Mouse (Mus musculus) forebrain, embryonic 14.5 days (tissue): ENCODE results near the gene Higd2a. TPM values are rescaled to one million over a fixed set of nuclear protein-coding genes. Genes with fewer than 3 reads are reported as not detected.

Experiments used
- ATAC-seq: fragments of 200-750 bp; cut with Nextera tagmentation; 2 replicates; pipeline ENCODE4 v1.8.0; 2017; ENCODE audit warnings: mild to moderate bottlenecking, moderate library complexity
- DNase-seq: peaks from one replicate; pipeline ENCODE4 v3.0.0-alpha.2; 2015; ENCODE audit warnings: low spot score
- H3K27ac ChIP-seq: fragments of 300-500 bp; sonication (generic); 2 replicates; pipeline ENCODE4 v1.5.1; 2014; ENCODE audit warnings: low read depth, mild to moderate bottlenecking, control low read depth, low read length, moderate library complexity
- H3K27me3 ChIP-seq: fragments of 300-500 bp; sonication (generic); replicated peaks from 2 replicates; pipeline ENCODE4 v1.6.1; 2014; ENCODE audit warnings: low read length, control low read depth, mixed read lengths; ENCODE audit not compliant: control insufficient read depth, insufficient read depth
- H3K36me3 ChIP-seq: fragments of 300-500 bp; sonication (generic); 2 replicates; pipeline ENCODE4 v1.6.1; 2014; ENCODE audit warnings: low read length, control low read depth; ENCODE audit not compliant: control insufficient read depth, insufficient read depth
- H3K4me1 ChIP-seq: fragments of 300-500 bp; sonication (generic); 2 replicates; pipeline ENCODE4 v1.6.1; 2014; ENCODE audit warnings: antibody characterized with exemption, low read length, control low read depth; ENCODE audit not compliant: control insufficient read depth, insufficient read depth
- H3K4me2 ChIP-seq: fragments of 300-500 bp; sonication (generic); 2 replicates; pipeline ENCODE4 v1.6.1; 2014; ENCODE audit warnings: mild to moderate bottlenecking, control low read depth, low read length
- H3K4me3 ChIP-seq: fragments of 300-500 bp; sonication (generic); 2 replicates; pipeline ENCODE4 v1.5.1; 2014; ENCODE audit warnings: low read depth, low read length, control low read depth
- H3K9ac ChIP-seq: fragments of 300-500 bp; sonication (generic); 2 replicates; pipeline ENCODE4 v1.6.1; 2014; ENCODE audit warnings: mild to moderate bottlenecking, low read length, control low read depth, moderate library complexity
- H3K9me3 ChIP-seq: fragments of 300-500 bp; sonication (generic); replicated peaks from 2 replicates; pipeline ENCODE4 v1.6.1; 2016; ENCODE audit warnings: low read length, control low read depth, mixed read lengths; ENCODE audit not compliant: control insufficient read depth
- WGBS: fragments of 180-500 bp; shearing (Covaris S2); extraction: QIAGEN DNeasy Blood & Tissue Kit; methylation state at CpG from one replicate; pipeline ENCODE4 v1.1.7; 2014; 5-methylcytosine and 5-hydroxymethylcytosine counted together
- polyA plus RNA-seq: library from polyadenylated mRNA; unstranded; fragments of >200 nt; fragmentation: Nextera tagmentation; extraction: Ambion mirVana; gene quantifications from 2 replicates; pipeline ENCODE4 v1.2.1, GENCODE M21; 2014

Gene Higd2a
- polyA plus RNA-seq, 1 experiment from 2014 or later = 245 TPM

DNA sequence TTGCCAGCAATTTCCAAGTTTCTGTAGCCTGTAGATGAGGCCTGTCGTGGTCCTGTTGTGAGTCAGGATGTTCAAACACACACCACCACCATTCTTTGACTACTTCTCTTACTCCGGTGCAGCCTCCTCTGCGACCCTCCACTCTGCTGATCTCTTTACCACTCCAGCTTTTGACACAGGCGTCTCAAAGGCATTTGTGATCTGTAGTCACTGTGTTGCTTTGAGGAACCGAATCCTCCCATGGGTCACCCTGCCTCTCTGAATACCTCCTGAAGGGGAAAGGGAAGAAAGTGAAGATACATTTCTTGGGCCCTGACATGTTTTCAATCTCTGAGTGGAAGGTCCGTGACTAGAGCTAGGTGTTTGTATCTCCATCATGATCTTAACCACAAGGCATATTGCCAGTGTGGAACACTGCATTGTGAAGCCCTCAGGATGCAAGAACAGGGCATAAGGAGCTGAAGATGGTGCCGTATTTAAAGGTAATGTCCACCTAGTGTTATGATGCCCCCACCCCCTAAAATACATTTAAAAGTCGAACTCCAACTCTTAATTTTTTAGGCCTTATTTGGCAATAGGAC, 1.9 kb downstream of the Higd2a start:
- DNase-seq = no peak
- Histone ChIP-seq H3K27ac (no peak overlapping the region), H3K36me3 (peaks cover 20% of the 10 kb centered on the region; the same call in 1 of the 2 replicates), H3K4me3 (no peak overlapping the region), H3K9ac (no peak overlapping the region), H3K9me3 (no peaks in the 10 kb centered on the region), H3K4me2 (no peak overlapping the region), H3K4me1 (peaks cover 6% of the 10 kb centered on the region), H3K27me3 (no peaks in the 10 kb centered on the region)
- ATAC-seq = no peak
- 92% methylated on average over 8 of the region's 8 CpGs for WGBS

DNA sequence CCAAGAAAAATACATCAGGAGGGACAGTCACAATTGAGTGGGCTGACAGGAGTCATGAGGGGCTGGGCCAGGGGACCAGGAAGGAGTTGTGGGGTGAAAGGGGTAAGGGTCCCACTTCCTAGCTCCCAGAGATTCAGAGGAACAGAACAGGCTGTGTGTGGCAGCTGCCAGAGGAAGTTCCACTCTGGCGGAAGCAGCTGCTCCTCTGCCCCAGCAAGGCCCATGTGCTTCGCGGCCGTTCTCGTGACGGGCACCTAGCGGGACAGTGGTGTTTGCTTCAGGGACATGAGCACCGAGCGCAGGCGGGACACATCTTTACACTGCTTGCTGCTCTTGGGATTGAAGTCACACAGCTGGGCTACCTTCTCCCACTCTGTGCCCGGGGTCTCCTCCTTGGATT, 3.6 kb downstream of the Higd2a start:
- H3K9me3 ChIP-seq = no peaks in the 10 kb centered on the region
- 91% methylated on average over 11 of the region's 11 CpGs for WGBS
- H3K36me3 ChIP-seq = peaks cover 18% of the 10 kb centered on the region
- H3K4me1 ChIP-seq = peaks cover 6% of the 10 kb centered on the region
- H3K9ac ChIP-seq = no peak overlapping the region
- no peak overlapping the region for H3K27ac ChIP-seq
- no peak overlapping the region for H3K4me2 ChIP-seq
- DNase-seq = no peak
- no peak overlapping the region for H3K4me3 ChIP-seq
- H3K27me3 ChIP-seq = no peaks in the 10 kb centered on the region
- ATAC-seq = no peak

DNA sequence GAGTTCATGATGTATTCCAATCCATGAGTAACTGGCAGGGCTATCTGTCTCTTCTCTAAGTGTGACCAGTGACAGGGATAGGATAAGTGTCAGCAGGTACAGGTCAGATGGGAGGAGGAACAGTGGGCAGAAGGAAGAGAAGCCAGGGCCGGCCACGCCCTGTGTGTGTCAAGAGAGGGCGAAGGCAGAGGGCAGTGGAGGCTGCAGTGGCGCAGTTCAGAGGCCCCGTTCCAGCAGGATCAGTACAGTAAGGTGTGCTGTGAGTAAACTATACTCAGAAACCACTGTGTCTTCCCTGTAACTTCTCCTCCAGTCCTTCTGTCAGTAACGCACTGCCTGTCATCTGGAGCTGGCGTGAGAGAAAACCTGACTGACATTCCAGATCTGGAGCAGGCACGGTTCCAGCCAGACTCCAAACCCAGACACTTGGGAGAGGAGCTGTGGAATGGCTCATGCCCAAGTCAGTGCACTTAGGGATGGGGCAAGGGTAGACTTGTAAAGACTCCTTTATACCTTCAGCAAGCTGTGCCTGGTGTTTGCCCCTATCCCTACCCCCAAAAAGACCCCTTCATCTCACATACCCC, 6.2 kb downstream of the Higd2a start:
- Histone ChIP-seq H3K27me3 (no peaks in the 10 kb centered on the region), H3K4me1 (peaks cover under 1% of the 10 kb centered on the region), H3K9me3 (no peaks in the 10 kb centered on the region), H3K4me2 (no peak overlapping the region), H3K36me3 (peaks cover 23% of the 10 kb centered on the region), H3K4me3 (no peak overlapping the region), H3K27ac (no peak overlapping the region), H3K9ac (no peak overlapping the region)
- ATAC-seq (no peak), DNase-seq (no peak)
- 85% methylated on average over 8 of the region's 8 CpGs for WGBS

DNA sequence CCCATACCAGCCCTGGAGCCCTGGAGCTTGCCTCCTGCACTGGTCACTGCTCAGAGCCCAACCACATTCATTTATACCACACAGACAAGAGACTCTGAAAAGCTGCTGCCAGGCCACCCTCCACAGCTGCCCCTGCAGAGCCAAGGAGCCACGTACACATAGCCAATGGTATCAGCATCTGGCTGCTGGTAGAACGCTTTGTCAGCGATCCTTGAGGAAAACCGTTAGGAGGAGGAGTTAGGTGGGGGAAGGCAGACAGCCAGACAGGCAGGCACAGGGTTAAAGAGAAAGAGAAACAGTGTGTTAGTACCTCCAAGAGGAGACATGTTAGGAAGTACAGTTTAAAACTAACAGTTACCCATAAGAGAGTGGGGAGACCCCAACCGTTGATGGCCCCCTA, 6.9 kb downstream of the Higd2a start:
- Histone ChIP-seq H3K4me2 (no peak overlapping the region), H3K27me3 (no peaks in the 10 kb centered on the region), H3K4me3 (no peak overlapping the region), H3K4me1 (no peaks in the 10 kb centered on the region), H3K9me3 (no peaks in the 10 kb centered on the region), H3K36me3 (peaks cover 23% of the 10 kb centered on the region), H3K27ac (no peak overlapping the region), H3K9ac (no peak overlapping the region)
- no peak for DNase-seq
- no peak for ATAC-seq
- 70% methylated on average over 5 of the region's 5 CpGs for WGBS

DNA sequence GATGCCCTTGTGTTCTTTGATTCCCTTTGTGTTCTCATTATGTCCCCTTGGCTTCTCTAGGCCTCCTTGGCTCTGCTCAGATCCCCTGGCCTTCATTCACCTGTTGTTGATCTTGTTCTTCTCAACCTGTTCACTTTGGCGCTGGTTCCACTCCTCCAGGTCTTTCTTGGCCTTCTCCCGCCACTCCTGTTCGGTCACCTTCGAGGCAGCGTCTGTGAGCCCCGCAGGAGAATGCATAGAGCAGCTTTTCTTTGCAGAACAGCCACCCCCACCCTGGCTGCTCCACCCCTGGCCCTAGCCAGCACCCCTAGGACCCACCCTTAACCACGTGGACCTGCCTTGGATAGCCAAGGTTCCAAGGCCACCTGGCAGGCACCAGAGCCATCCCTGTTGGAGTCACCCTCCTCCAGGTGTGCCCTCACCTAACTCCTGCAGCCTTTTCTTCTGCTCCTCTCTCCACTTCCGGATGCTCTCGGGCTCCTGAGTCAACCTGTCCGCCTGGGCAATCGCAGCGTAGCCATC, 8.7 kb downstream of the Higd2a start:
- H3K9me3 ChIP-seq = no peaks in the 10 kb centered on the region
- no peaks in the 10 kb centered on the region for H3K27me3 ChIP-seq
- H3K9ac ChIP-seq = no peak overlapping the region
- H3K4me3 ChIP-seq = no peak overlapping the region
- ATAC-seq (no peak), DNase-seq (no peak)
- peaks cover 23% of the 10 kb centered on the region for H3K36me3 ChIP-seq
- WGBS = 87% methylated on average over 12 of the region's 12 CpGs
- H3K4me1 ChIP-seq = no peaks in the 10 kb centered on the region
- H3K27ac ChIP-seq = no peak overlapping the region
- no peak overlapping the region for H3K4me2 ChIP-seq

DNA sequence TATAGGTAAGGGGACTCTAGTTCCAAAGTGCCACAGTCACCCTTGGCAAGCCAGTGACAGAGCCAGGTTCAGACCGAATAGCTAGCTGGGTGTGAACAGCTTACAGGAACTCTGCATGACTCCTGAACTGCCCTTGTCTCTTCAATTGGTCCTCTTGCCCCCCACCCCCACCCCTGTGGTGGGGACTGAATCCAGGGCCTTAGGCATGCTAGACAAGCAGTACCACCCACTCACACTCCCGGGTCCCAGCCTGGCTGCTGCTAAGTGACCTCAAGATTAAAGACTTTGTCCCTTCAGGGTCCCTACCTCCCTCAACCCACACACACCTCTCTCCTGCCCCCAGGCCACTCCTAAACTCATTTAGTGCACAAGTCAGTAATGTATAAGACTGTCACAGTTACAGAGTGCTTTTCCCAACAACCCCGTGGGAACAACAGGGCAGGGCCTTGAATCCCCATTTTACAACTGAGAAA, 12.7 kb downstream of the Higd2a start:
- no peak overlapping the region for H3K9ac ChIP-seq
- ATAC-seq (no peak), DNase-seq (no peak)
- no peak overlapping the region for H3K4me2 ChIP-seq
- WGBS = 65% methylated on average over 3 of the region's 3 CpGs
- no peak overlapping the region for H3K27ac ChIP-seq
- peaks cover 13% of the 10 kb centered on the region for H3K36me3 ChIP-seq
- no peaks in the 10 kb centered on the region for H3K4me1 ChIP-seq
- no peaks in the 10 kb centered on the region for H3K9me3 ChIP-seq
- H3K27me3 ChIP-seq = no peaks in the 10 kb centered on the region
- H3K4me3 ChIP-seq = no peak overlapping the region

DNA sequence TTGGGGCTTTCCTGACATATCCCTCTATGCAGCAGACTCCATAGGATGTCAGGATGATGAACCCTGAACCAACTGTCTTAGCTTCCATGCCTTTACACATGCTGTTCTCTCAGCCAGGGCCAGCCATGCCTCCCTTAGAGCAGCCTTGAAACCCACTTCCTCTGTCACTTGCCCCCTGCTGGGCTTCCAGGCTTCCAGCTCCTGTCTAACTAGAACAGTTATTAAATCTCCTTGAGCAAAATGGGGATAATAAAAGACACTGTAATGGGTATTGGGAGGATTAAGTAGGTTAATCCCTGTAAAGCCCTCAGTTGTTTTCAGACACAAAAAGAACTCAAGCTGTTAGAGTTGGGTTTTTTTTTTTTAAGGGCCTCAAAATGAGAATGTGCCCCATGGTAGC, 13.5 kb downstream of the Higd2a start:
- Histone ChIP-seq H3K4me2 (no peak overlapping the region), H3K9me3 (no peaks in the 10 kb centered on the region), H3K4me3 (no peak overlapping the region), H3K9ac (no peak overlapping the region), H3K4me1 (0 out of 2 replicates have a peak, but pooled peaks cover under 1% of the 10 kb centered on the region), H3K27ac (no peak overlapping the region), H3K27me3 (no peaks in the 10 kb centered on the region), H3K36me3 (peaks cover 6% of the 10 kb centered on the region)
- no peak for ATAC-seq
- no peak for DNase-seq

DNA sequence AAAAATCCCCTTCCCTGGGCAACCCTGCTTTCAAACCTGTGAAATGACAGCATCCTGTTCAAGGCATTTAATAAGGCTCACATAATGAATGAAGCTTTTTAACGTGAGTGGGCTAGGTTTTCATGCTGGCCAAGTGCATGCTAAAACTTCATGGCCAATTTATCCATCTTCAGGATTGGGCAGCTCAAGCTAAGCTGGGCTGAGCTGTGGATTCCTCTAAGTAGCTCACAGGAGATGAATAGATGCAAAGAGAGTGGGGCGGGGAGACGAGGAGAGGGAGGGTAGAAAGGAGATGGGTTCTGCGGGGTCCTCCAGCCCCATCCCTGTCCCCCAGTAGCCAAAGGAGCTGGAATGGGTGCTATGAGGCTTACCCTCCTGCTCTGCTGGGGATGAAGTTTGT, 14.2 kb downstream of the Higd2a start:
- H3K4me1 ChIP-seq = 0 out of 2 replicates have a peak, but pooled peaks cover 4% of the 10 kb centered on the region
- H3K9me3 ChIP-seq = no peaks in the 10 kb centered on the region
- no peak for ATAC-seq
- H3K27ac ChIP-seq = no peak overlapping the region
- no peaks in the 10 kb centered on the region for H3K27me3 ChIP-seq
- no peaks in the 10 kb centered on the region for H3K36me3 ChIP-seq
- DNase-seq = no peak
- 26% methylated on average over 4 of the region's 4 CpGs for WGBS
- no peak overlapping the region for H3K4me3 ChIP-seq
- H3K4me2 ChIP-seq = no peak overlapping the region
- no peak overlapping the region for H3K9ac ChIP-seq

DNA sequence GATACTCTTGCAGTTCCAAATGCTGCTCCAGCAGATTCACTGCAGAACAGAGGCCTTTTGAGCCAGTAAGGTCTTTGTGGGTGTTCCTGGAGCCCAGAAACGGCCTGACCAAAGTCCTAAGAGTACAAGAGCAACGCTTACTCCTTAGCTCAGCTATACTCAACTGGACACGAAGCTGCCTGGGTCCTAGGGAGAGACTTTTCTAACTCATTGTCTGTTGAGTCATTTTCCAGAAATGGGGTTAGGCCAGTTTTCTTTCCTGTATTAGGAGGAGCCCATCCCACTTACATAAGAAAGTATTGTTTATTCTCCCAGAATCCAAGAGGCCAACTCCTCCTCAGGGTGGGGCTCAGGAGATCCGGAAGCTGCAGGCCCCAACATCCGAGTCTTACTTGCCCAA, 15.4 kb downstream of the Higd2a start:
- DNase-seq (no peak), ATAC-seq (no peak)
- H3K9me3 ChIP-seq = no peaks in the 10 kb centered on the region
- H3K4me2 ChIP-seq = no peak overlapping the region
- H3K36me3 ChIP-seq = no peaks in the 10 kb centered on the region
- no peak overlapping the region for H3K9ac ChIP-seq
- H3K4me3 ChIP-seq = no peak overlapping the region
- 82% methylated on average over 5 of the region's 5 CpGs for WGBS
- H3K27me3 ChIP-seq = no peaks in the 10 kb centered on the region
- H3K27ac ChIP-seq = no peak overlapping the region
- H3K4me1 ChIP-seq = 0 out of 2 replicates have a peak, but pooled peaks cover 4% of the 10 kb centered on the region
